Mouse (Mus musculus): ENCODE data around the gene Gm9513. TPM values are rescaled to one million over a fixed set of nuclear protein-coding genes. Genes with fewer than 3 reads are reported as not detected.

Gene Gm9513
- polyA plus RNA-seq (2015; fragmentation: Illumina TruSeq; extraction: RNeasy Lipid Tissue Mini Kit (QIAGEN cat#74804); ENCODE audit: insufficient read depth, low replicate concordance): not detected

GRCm38 (mm10) chr9:36475338-36475737 lies at the start of gene Gm9513:
Gm9513 (plus strand) TSS chr9:36475638.

GRCm38 (mm10) chr9:36431584-36431983 lies 43.9 kb upstream of the Gm9513 start, which contains the start of gene Gm7257:
Gm7257 (plus strand) TSS chr9:36431884.

Other genes with a start within 250 kb of the Gm9513 start
- not detected for gene Gm7257, start 43.8 kb upstream of the Gm9513 start, polyA plus RNA-seq (2015; fragmentation: Illumina TruSeq; extraction: RNeasy Lipid Tissue Mini Kit (QIAGEN cat#74804); ENCODE audit: insufficient read depth, low replicate concordance)
- not detected for gene Gm5615, start 66.3 kb downstream of the Gm9513 start, polyA plus RNA-seq (2015; fragmentation: Illumina TruSeq; extraction: RNeasy Lipid Tissue Mini Kit (QIAGEN cat#74804); ENCODE audit: insufficient read depth, low replicate concordance)
- gene Gm17689, start 107.0 kb downstream of the Gm9513 start, polyA plus RNA-seq (2015; fragmentation: Illumina TruSeq; extraction: RNeasy Lipid Tissue Mini Kit (QIAGEN cat#74804); ENCODE audit: insufficient read depth, low replicate concordance): not detected
- gene A630095E13Rik, start 167.7 kb downstream of the Gm9513 start, polyA plus RNA-seq (2015; fragmentation: Illumina TruSeq; extraction: RNeasy Lipid Tissue Mini Kit (QIAGEN cat#74804); ENCODE audit: insufficient read depth, low replicate concordance): not detected
- gene Acrv1, start 217.6 kb downstream of the Gm9513 start, polyA plus RNA-seq (2015; fragmentation: Illumina TruSeq; extraction: RNeasy Lipid Tissue Mini Kit (QIAGEN cat#74804); ENCODE audit: insufficient read depth, low replicate concordance): not detected